Mouse (Mus musculus) cerebellum, postnatal 4 days (tissue): Measurements from ENCODE around the gene Psmd6.

ENCODE experiments used
- DNase-seq, 2 experiments: peaks; one replicate each; pipeline ENCODE4 v3.0.0; 2022; ENCODE audit warnings: low spot score in 2 of 2, mixed read lengths in 1 of 2

Gene Psmd6

GRCm38 (mm10) chr14:14064486-14065141, 56.2 kb downstream of the Psmd6 start:
- DNase-seq = no peak

- no peak for DNase-seq
These were observed 57.4 kb downstream of the Psmd6 start for GRCm38 (mm10) chr14:14063382-14063781.

DNA sequence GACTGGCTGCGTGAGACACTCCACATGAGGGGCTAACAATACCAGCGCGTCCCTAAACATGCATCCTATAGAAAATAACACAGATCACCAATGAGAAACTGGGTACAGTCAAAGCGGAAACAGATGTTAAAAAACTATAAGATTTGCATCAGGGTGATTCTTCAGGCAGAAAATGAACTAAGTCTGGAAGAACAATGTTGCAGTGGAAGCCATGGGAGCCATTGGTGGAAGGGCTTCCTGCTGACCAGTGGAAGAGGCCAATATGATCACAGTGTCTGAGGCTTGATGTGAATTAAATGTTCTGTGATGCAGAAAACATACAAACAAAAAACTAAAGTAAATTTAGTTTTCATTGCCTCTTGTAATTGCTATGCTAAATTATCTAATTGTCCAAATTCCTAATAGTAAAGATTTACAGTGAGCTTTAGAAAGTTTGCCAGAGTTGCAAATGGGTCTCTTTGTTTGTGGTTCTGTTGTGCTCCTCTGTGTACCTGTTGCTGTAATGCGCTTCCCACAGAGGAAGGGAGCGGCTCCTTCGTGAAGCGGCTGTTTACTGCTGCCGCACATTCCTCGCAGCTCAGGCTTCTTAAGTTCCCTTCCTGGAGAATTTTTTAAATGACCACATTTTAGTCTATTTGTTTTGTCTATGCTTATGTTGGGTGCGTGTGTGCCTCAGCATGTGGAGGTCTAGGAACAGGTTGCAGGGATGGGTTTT, 58.1 kb downstream of the Psmd6 start:
- no peak for DNase-seq
